Mouse (Mus musculus) bone marrow macrophage, adult 2 months (primary cell): ENCODE results near the gene Phf24.

Experiments used
- CTCF ChIP-seq: IDR thresholded peaks from 2 replicates; pipeline ENCODE4 v1.5.1; 2012; ENCODE audit warnings: low read depth, mild to moderate bottlenecking, low read length, moderate library complexity
- POLR2A ChIP-seq: IDR thresholded peaks from 2 replicates; pipeline ENCODE4 v1.6.1; 2012; ENCODE audit warnings: mild to moderate bottlenecking, low read depth, low read length, borderline replicate concordance

GRCm38 (mm10) chr4:42872151-42872550 is 44.3 kb upstream of the Phf24 start:
- no peak for TF ChIP-seq CTCF
- no peak for TF ChIP-seq POLR2A
